Mouse (Mus musculus): ENCODE data around the gene Zfp771.

Zfp771 gene

DNA sequence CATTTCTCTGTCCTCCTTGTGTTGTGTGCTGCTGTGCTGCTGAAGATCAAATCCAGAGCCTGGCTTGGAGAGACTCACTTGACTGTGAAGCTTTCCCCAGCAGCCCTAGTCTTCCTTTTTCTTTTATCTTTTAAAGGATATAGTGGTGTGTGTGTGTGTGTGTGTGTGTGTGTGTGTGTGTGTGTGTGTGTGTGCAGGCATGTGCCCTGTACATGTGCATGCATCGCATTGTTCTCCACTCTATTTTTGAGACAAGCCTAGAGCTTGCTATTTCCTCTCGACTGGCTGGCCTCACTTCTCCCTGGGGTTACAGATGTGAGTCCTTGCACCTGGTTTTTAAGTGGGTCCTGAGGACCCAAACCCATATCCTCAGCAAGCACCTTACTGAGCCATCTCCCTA is 38.1 kb downstream of the Zfp771 start:
- no peak for DNase-seq (ENCODE audit: low read depth, low spot score)

DNA sequence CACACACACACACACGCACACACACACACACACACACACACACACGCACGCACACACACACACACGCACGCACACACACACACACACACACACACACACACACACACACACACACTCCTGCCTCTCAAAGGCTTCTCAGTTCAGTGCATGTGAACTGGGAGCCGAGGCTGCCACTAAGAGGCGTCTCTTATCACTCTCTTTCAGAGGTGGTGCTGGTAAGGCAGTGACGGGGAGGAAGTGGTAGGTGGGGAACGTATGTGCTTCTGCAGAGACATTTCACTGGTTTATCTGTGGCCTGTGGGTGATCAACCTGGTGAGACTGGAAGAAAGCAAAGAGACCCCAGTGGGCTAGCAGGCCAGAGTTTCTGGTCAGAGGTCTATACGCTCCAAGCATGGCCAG is 41.1 kb downstream of the Zfp771 start:
- DNase-seq (ENCODE audit: low read depth, low spot score) = no peak

DNA sequence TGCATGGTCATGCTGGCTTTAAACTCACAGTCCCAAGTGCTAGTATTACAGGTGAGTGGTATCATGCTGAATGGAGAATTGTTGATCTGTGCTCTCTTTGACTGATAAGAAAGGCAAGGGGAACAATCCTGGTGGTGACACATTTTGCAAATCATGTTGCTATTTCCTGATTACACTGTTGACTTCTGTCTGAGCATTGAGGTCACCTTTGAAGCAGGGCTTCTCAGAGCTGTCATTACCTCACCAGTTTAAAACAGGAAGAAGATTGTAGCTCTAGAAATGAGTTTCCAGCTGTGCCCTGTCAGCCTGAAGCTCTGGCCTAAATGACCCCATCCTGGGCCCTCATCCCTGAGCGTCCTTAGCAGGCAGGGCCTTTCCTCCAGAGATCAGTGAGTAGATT is 43.9 kb downstream of the Zfp771 start:
- DNase-seq (ENCODE audit: low read depth, low spot score) = no peak

DNA sequence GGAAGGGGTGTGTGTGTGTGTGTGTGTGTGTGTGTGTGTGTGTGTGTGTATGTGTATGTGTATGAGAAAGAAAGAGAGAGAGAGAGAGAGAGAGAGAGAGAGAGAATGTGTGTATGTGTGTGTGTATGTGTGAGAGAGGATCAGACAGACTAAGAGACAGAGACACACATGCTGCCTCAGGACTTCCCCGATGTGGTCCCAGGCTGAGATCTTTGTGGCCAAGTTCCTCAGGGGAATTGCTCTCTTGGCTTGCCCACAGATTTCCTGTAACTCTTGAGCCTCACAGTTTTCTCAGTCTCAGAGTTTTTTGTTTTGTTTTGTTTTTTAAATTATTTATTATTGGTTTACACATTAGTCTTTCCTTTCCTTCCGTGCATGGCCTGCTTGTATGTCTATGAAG is 45.2 kb downstream of the Zfp771 start:
- DNase-seq (ENCODE audit: low read depth, low spot score) = no peak

DNA sequence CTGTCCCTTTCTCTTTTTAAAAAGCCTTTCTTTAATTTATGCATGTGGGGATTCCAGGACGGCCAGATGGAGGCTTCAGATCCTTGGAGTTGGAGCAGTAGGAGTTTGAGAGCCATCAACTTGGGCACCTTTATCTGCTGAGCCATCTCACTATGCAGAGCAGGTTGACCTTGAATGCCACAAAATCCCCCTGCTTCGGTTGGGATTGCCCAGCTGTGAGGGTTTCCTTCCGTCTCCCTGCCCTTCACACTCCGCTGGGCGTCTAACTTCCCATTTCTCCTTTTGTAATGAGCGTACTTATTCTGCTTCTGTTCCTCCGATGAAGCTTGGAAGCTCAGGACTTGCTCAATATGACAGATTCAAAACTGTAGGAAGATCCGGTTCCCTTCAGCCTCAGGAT is 46.1 kb downstream of the Zfp771 start:
- DNase-seq (ENCODE audit: low read depth, low spot score) = no peak

DNA sequence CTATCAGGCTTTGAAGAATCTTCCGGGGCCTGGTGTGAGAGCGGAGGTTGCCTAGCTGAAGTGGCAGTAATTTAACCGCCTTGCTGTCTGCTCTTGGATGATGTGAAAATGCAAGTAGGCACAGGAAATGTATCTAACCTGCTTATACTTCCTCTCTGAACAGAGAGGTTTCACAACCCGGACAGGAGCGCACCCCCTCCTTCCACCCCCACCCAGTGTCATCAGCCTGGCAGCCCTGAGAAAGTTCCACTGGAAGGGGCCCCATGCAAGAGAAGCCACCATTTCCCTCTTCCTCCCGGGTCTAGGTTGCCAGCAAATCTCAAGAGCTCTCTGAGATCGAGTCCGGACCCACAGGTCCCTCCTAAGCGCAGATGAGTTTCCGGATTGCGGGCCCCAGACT is 52.0 kb downstream of the Zfp771 start, which contains the start of gene Itgal:
TSS of gene Itgal (plus strand) at position 163 of the 400 bp plus-strand sequence.
- no peak for DNase-seq (ENCODE audit: low read depth, low spot score)

DNA sequence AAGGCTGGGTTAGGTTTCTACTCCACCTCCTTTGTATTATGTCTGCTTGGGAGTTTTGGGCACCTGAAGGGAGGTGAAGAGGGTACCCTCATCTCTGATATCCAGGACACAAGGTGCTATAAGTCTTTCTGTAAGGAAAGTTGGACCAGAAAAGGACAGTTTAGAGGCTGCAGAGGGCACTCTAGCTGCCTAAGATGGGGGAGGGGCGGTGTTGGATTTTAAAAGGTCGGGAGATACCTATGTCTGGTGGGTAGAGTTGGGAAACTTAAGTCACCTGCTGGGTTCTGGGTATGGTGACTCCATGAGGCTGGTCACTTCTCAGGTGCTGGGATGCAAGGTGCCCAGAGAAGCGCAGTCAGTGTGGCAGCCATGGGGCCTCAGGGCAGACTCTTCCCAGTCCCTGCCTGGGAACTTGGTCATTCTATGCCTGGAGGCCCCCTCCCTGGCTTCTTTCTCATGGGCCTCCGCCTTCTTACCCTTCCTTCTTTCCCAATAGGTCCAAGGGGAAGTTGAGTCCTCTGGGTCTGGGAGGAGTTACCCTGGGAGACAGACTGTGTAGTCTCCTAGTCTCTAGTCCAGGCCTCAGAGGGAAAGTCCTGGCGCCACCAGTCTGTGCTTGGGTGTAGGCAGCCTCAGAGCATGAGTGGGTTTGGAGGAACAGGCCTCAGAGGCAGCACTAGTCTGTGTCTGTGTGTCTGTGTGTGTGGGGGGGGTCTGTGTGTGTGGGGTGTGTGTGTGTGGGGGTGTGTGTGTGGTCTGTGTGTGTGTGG is 52.9 kb downstream of the Zfp771 start:
- DNase-seq (ENCODE audit: low read depth, low spot score) = no peak

DNA sequence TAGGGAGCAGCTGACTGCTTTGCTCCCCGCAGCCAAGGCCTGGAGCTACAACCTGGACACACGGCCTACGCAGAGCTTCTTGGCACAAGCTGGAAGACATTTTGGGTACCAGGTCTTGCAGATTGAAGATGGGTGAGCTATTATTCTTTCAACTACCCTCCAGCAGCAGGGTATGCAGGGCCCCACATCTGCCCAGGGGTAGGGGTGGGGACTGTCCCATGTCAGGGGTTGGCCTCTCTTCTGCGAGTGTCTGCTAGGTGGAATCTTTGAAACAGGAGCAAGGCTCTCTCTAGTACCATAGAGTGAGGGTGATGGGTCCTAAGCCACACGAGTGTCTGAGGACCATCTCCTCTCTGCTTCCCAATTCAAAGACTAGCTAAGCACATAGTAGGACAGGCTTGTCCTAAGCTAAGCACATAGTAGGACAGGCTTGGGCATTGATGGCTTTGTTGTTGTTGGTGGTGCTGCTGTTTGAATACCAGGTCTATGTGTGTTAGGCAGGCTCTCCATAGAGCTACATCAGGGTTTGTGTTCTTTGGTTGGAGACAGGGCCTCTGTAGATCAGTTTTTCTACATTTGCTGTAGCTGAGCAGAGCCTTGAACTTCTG is 53.6 kb downstream of the Zfp771 start:
- no peak for DNase-seq (ENCODE audit: low read depth, low spot score)
